Mouse (Mus musculus): ENCODE data around the gene Commd3. TPM values are rescaled to one million over a fixed set of nuclear protein-coding genes. Genes with fewer than 3 reads are reported as not detected.

The Commd3 gene
- 131 and 154 TPM in 2 replicates for total RNA-seq (2014; fragmentation: Nextera tagmentation)
- total RNA-seq (2017) = 179 and 216 TPM in 2 replicates

GRCm38 (mm10) chr2:18672133-18672765, at the start of gene Commd3:
Gene Commd3, plus strand, starts transcription at chr2:18672384.
- peak; percentile 74 for ATAC-seq (replicated peaks; ENCODE audit: low FRiP score, low TSS enrichment, poor library complexity, severe bottlenecking)

- no peak for ATAC-seq (replicated peaks; ENCODE audit: low FRiP score, low TSS enrichment, poor library complexity, severe bottlenecking)
Observed at GRCm38 (mm10) chr2:18623219-18623618, 49.0 kb upstream of the Commd3 start.

GRCm38 (mm10) chr2:18630547-18630946, 41.6 kb upstream of the Commd3 start:
- ATAC-seq (replicated peaks; ENCODE audit: low FRiP score, low TSS enrichment, poor library complexity, severe bottlenecking) = no peak

GRCm38 (mm10) chr2:18635052-18635451, 37.1 kb upstream of the Commd3 start:
- no peak for ATAC-seq (replicated peaks; ENCODE audit: low FRiP score, low TSS enrichment, poor library complexity, severe bottlenecking)

- no peak for ATAC-seq (replicated peaks; ENCODE audit: low FRiP score, low TSS enrichment, poor library complexity, severe bottlenecking)
Observed at GRCm38 (mm10) chr2:18648563-18648962, 23.6 kb upstream of the Commd3 start.

- no peak for ATAC-seq (replicated peaks; ENCODE audit: low FRiP score, low TSS enrichment, poor library complexity, severe bottlenecking)
Observed at GRCm38 (mm10) chr2:18654821-18655220, 17.4 kb upstream of the Commd3 start.

- ATAC-seq (replicated peaks; ENCODE audit: low FRiP score, low TSS enrichment, poor library complexity, severe bottlenecking) = no peak
Observed at GRCm38 (mm10) chr2:18664003-18664402, 8.2 kb upstream of the Commd3 start.

GRCm38 (mm10) chr2:18671041-18671440, 1.1 kb upstream of the Commd3 start:
- no peak for ATAC-seq (replicated peaks; ENCODE audit: low FRiP score, low TSS enrichment, poor library complexity, severe bottlenecking)

- ATAC-seq (replicated peaks; ENCODE audit: low FRiP score, low TSS enrichment, poor library complexity, severe bottlenecking) = 0 out of 2 replicates have a peak, but pooled peaks have one; percentile 15
Observed at GRCm38 (mm10) chr2:18672766-18673164, 581 bp downstream of the Commd3 start.

- ATAC-seq (replicated peaks; ENCODE audit: low FRiP score, low TSS enrichment, poor library complexity, severe bottlenecking) = no peak
Observed at GRCm38 (mm10) chr2:18673766-18674165, 1.6 kb downstream of the Commd3 start.

- ATAC-seq (replicated peaks; ENCODE audit: low FRiP score, low TSS enrichment, poor library complexity, severe bottlenecking) = no peak
Observed at GRCm38 (mm10) chr2:18674193-18674902, 2.2 kb downstream of the Commd3 start.

- ATAC-seq (replicated peaks; ENCODE audit: low FRiP score, low TSS enrichment, poor library complexity, severe bottlenecking) = no peak
Observed at GRCm38 (mm10) chr2:18675681-18676456, 3.7 kb downstream of the Commd3 start.

- ATAC-seq (replicated peaks; ENCODE audit: low FRiP score, low TSS enrichment, poor library complexity, severe bottlenecking) = 0 out of 2 replicates have a peak, but pooled peaks have one; percentile 15
Observed at GRCm38 (mm10) chr2:18676457-18676935, 4.3 kb downstream of the Commd3 start.

GRCm38 (mm10) chr2:18676936-18677491, 4.8 kb downstream of the Commd3 start, which contains the start of gene Bmi1:
Gene Bmi1, plus strand, starts transcription at chr2:18677018.
- peak; percentile 45 for ATAC-seq (replicated peaks; ENCODE audit: low FRiP score, low TSS enrichment, poor library complexity, severe bottlenecking)

GRCm38 (mm10) chr2:18677631-18678471, 5.7 kb downstream of the Commd3 start:
- ATAC-seq (replicated peaks; ENCODE audit: low FRiP score, low TSS enrichment, poor library complexity, severe bottlenecking) = no peak

- ATAC-seq (replicated peaks; ENCODE audit: low FRiP score, low TSS enrichment, poor library complexity, severe bottlenecking) = no peak
Observed at GRCm38 (mm10) chr2:18679701-18680100, 7.5 kb downstream of the Commd3 start.

GRCm38 (mm10) chr2:18680501-18680900, 8.3 kb downstream of the Commd3 start:
- no peak for ATAC-seq (replicated peaks; ENCODE audit: low FRiP score, low TSS enrichment, poor library complexity, severe bottlenecking)

GRCm38 (mm10) chr2:18680961-18681360, 8.8 kb downstream of the Commd3 start:
- ATAC-seq (replicated peaks; ENCODE audit: low FRiP score, low TSS enrichment, poor library complexity, severe bottlenecking) = 0 out of 2 replicates have a peak, but pooled peaks have one; percentile 11

- ATAC-seq (replicated peaks; ENCODE audit: low FRiP score, low TSS enrichment, poor library complexity, severe bottlenecking) = no peak
Observed at GRCm38 (mm10) chr2:18684062-18684461, 11.9 kb downstream of the Commd3 start.
